Mouse (Mus musculus) urinary bladder, postnatal 4 days (tissue): Measurements from ENCODE around the gene 4930435E12Rik.

Experiments
- DNase-seq, 2 experiments: peaks; one replicate each; pipeline ENCODE4 v3.0.0; 2021 to 2022; ENCODE audit warnings: low spot score in 2 of 2

Gene 4930435E12Rik

DNA sequence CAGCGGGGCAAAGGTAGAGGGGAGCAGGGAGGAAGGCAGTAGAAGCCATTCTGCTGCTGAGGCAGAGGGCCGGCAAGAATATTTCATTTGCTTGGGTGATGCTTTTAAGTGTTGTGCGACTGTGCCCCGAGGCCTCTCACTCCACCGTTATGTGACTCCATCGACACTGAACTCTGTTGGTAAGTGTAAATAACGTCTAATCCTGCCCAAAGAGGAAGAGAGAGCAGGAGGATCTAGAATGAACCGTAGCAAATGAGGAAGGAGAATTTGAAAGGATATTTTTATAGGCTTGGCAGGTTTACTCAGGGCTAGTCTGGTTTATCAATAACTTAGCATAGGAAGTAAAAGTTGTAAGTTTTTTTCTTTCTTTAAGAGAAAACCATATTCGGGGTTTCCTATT, 59.0 kb downstream of the 4930435E12Rik start:
- no peak for DNase-seq

DNA sequence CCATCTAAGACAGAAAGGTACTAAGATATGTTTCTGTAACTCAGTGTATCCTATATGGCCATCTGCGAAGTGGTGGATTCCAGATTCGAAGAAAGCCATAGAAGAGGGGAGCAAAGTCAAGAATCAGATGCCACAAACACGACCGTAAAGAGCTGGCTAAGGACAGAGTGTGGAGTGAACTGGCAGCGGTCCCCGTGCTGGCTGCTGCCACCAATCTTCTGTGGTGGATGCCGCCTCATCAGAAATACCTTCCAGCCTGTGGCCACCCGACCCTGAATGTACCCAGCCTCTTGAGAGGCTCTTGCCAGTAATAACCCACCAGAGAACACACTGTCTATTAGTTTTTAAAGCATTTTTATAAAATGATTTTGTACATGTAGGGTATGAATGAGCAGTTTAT, 60.2 kb downstream of the 4930435E12Rik start:
- DNase-seq: no peak

DNA sequence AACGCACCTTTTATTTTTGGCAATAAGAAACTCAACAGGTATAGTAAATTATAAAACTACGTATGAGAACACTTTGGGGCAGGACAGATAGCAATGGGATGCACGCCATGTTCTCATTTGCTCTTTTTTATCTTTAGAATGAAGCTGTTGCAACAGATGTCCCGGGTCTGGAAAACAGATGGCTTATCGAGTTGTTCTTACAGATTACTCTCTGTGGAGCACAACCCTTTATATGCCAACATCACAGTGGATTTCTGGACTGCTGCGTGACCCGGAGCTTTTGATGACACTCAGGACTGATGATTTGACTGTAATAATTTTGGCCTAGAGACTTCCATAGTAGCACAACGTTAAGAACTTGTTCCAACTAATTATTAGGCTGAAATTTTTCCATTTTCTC, 60.8 kb downstream of the 4930435E12Rik start:
- no peak for DNase-seq

- DNase-seq: no peak
Measured at GRCm38 (mm10) chr16:38766671-38767070, 61.9 kb downstream of the 4930435E12Rik start.

GRCm38 (mm10) chr16:38763508-38763907, 65.0 kb downstream of the 4930435E12Rik start:
- DNase-seq: no peak

GRCm38 (mm10) chr16:38762401-38762800, 66.1 kb downstream of the 4930435E12Rik start:
- no peak for DNase-seq
